Mouse (Mus musculus) forebrain, embryonic 13.5 days (tissue): Measurements from ENCODE around the gene Fmr1. TPM values are rescaled to one million over a fixed set of nuclear protein-coding genes. Genes with fewer than 3 reads are reported as not detected.

Source experiments
- polyA plus RNA-seq: library from polyadenylated mRNA; unstranded; fragments of >200 nt; fragmentation: Nextera tagmentation; extraction: Ambion mirVana; gene quantifications from 2 replicates; pipeline ENCODE4 v1.2.1, GENCODE M21; 2015

Gene Fmr1
- polyA plus RNA-seq, 1 experiment from 2014 or later, result 60.4 TPM

Other genes starting within 250 kb of the Fmr1 start
- not detected in 2 replicates for gene Fmr1nb, start 83.3 kb downstream of the Fmr1 start, polyA plus RNA-seq
- 2.5 and 3.7 TPM in 2 replicates for gene Gm14698, start 142.6 kb downstream of the Fmr1 start, polyA plus RNA-seq
- not detected in 2 replicates for gene Gm6812, start 214.5 kb downstream of the Fmr1 start, polyA plus RNA-seq